Mouse (Mus musculus) bone marrow macrophage, adult 2 months (primary cell): ENCODE measurements around the gene Selenow.

Experiments used
- CTCF ChIP-seq: IDR thresholded peaks from 2 replicates; pipeline ENCODE4 v1.5.1; 2012; ENCODE audit warnings: low read depth, mild to moderate bottlenecking, low read length, moderate library complexity
- POLR2A ChIP-seq: IDR thresholded peaks from 2 replicates; pipeline ENCODE4 v1.6.1; 2012; ENCODE audit warnings: mild to moderate bottlenecking, low read depth, low read length, borderline replicate concordance

GRCm38 (mm10) chr7:15919947-15920346 lies 2.3 kb downstream of the Selenow start:
- no peak for TF ChIP-seq CTCF
- no peak for TF ChIP-seq POLR2A
